Mouse (Mus musculus): ENCODE results near the gene Iqgap3.

- no peak for TF ChIP-seq CTCF (IDR thresholded peaks at IDR 0.05; ENCODE audit: borderline replicate concordance, insufficient read depth, low read depth, low read length)
- TF ChIP-seq POLR2A (IDR thresholded peaks at IDR 0.05; ENCODE audit: borderline replicate concordance, insufficient read depth, low read length) = no peak
Measured at GRCm38 (mm10) chr3:88082224-88082618, 450 bp downstream of the Iqgap3 start.

All from cerebellum, adult 2 months (tissue).